Mouse (Mus musculus): Measurements from ENCODE around the gene Zfp740. TPM values are rescaled to one million over a fixed set of nuclear protein-coding genes. Genes with fewer than 3 reads are reported as not detected.

The Zfp740 gene
- polyA plus RNA-seq, 1 experiment from 2014 or later: 105 TPM

DNA sequence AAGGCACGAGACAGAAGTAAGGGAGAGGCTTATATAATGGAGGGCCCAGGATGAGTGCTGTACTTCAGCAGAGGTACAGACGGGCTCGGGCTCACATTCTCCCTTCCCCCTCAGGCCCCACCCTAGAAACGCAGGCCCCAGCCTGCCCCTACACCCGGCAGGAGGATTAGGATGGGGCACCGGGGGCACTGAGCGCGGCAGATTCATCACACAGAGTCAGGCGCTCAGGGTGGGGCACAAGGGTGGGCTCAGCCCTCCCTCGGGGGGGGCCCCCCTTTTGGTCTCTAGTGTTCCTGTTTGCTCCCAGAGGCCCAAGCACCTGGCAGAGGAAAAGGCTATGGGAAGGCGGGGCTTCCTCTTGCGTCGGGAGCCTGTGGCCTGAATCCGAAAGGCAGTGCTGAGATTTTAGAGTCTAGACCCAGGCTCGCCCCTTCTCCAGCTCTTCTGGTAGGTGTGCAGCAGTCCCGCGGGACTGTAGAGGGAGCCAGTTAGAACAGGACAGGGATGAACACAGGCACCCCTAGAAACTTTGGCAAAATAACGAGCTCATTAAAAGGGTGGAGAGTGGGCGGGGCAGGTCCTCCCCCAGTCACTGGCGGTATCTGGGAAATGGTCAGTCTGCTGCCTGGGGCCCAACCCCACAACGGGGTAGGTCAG lies 32.5 kb downstream of the Zfp740 start:
- Histone ChIP-seq H3K27ac (no peak overlapping the region), H3K4me3 (no peak overlapping the region), H3K9ac (0 out of 2 replicates have a peak overlapping the region, but pooled peaks have one; percentile 26), H3K27me3 (replicated peaks) (peaks cover 4% of the 10 kb centered on the region; the same call in 1 of the 2 replicates), H3K4me2 (replicated peaks) (peak overlapping the region; percentile 13; the same call in 1 of the 2 replicates), H3K9me3 (no peaks in the 10 kb centered on the region), H3K4me1 (no peaks in the 10 kb centered on the region; the same call in 1 of the 2 replicates), H3K36me3 (0 out of 2 replicates have a peak, but pooled peaks cover 4% of the 10 kb centered on the region)
- WGBS: 39% methylated on average over 21 of the region's 21 CpGs
- ATAC-seq (ENCODE audit: low FRiP score, low read depth): no peak

DNA sequence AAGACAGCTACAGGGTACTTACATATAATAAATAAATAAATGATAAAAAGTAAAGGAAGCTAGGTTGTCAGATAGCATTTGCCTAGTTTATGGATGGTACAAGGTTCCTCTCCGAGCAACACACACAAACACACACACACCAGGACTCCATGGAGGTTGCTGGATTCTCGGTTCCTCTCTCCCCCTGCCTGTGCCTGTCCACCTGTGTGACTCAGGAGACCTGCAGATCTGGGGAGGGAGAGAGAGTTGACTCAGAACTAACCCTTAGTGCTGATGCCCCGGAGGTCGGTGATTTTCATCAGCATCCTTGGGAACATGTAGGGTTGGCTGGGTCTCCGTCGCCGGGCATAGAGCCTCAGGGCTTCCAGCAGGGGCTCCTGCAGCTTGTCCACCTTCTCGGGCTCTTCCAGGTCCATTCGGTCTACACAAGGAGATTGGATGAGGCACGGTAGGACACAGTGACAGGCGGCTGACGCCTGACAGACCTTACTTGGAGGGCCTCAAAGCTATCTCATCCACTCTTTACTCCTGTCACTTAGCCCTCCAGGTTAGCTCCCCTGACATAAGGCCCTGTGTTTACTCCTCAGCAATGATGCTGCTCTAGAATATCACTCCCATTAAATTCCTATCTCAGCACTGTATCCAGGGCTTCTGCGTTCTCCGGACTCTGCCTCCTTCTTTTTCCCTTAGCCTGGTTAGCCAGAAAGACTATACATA lies 35.7 kb downstream of the Zfp740 start:
- no peaks in the 10 kb centered on the region for H3K9me3 ChIP-seq
- H3K27ac ChIP-seq: no peak overlapping the region
- peak; percentile 39; the same call in 1 of the 2 replicates for ATAC-seq (ENCODE audit: low FRiP score, low read depth)
- H3K9ac ChIP-seq: no peak overlapping the region
- WGBS: 90% methylated on average over 14 of the region's 14 CpGs
- 0 out of 2 replicates have a peak, but pooled peaks cover 4% of the 10 kb centered on the region for H3K36me3 ChIP-seq
- H3K4me3 ChIP-seq: no peak overlapping the region
- no peak overlapping the region for H3K4me2 ChIP-seq (replicated peaks)
- H3K27me3 ChIP-seq (replicated peaks): peaks cover 18% of the 10 kb centered on the region
- H3K4me1 ChIP-seq: peaks cover 9% of the 10 kb centered on the region

- H3K9ac ChIP-seq: no peak overlapping the region
- peak; percentile 86 for ATAC-seq (ENCODE audit: low FRiP score, low read depth)
Measured at GRCm38 (mm10) chr15:102239260-102239590, 36.2 kb downstream of the Zfp740 start.

DNA sequence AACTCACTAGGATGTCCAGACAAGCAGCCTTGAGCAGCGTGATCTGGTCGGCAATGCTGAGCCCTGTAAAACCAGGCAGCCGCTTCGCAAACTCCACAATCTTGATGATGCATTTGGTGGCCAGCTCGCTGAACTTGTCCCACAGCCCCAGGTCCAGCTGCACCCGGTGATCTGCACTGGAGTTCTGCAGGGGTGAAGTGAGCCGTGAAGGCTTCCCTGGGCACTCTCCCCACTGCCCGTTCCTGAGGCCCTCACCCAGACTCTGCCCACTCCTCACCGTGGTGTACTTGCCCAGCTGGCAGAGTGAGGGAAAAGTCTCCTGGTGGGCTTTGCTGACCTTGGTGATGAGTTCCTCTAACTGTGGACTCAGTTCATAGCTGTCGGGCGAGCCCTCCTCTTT lies 36.8 kb downstream of the Zfp740 start:
- Histone ChIP-seq H3K27me3 (replicated peaks) (peaks cover 28% of the 10 kb centered on the region), H3K4me1 (peaks cover 19% of the 10 kb centered on the region), H3K27ac (no peak overlapping the region), H3K36me3 (0 out of 2 replicates have a peak, but pooled peaks cover 4% of the 10 kb centered on the region), H3K9me3 (no peaks in the 10 kb centered on the region), H3K4me2 (replicated peaks) (no peak overlapping the region), H3K4me3 (no peak overlapping the region), H3K9ac (no peak overlapping the region)
- ATAC-seq (ENCODE audit: low FRiP score, low read depth): no peak
- WGBS: 78% methylated on average over 11 of the region's 11 CpGs

More at GRCm38 (mm10) chr15:102239260-102239590, 36.2 kb downstream of the Zfp740 start:
- H3K27ac ChIP-seq: no peak overlapping the region
- H3K4me1 ChIP-seq: peaks cover 15% of the 10 kb centered on the region
- no peak overlapping the region for H3K4me2 ChIP-seq (replicated peaks)
- WGBS: 15% methylated on average over 9 of the region's 9 CpGs
- no peak overlapping the region for H3K4me3 ChIP-seq
- 0 out of 2 replicates have a peak, but pooled peaks cover 4% of the 10 kb centered on the region for H3K36me3 ChIP-seq
- H3K27me3 ChIP-seq (replicated peaks): peaks cover 23% of the 10 kb centered on the region
- H3K9me3 ChIP-seq: no peaks in the 10 kb centered on the region

GRCm38 (mm10) chr15:102240607-102241006 lies 37.6 kb downstream of the Zfp740 start:
- H3K4me2 ChIP-seq (replicated peaks): no peak overlapping the region
- 81% methylated on average over 4 of the region's 4 CpGs for WGBS
- H3K9me3 ChIP-seq: no peaks in the 10 kb centered on the region
- H3K4me3 ChIP-seq: no peak overlapping the region
- H3K27me3 ChIP-seq (replicated peaks): peaks cover 35% of the 10 kb centered on the region
- H3K27ac ChIP-seq: no peak overlapping the region
- H3K4me1 ChIP-seq: peaks cover 26% of the 10 kb centered on the region
- no peak overlapping the region for H3K9ac ChIP-seq
- ATAC-seq (ENCODE audit: low FRiP score, low read depth): no peak
- H3K36me3 ChIP-seq: 0 out of 2 replicates have a peak, but pooled peaks cover 1% of the 10 kb centered on the region

GRCm38 (mm10) chr15:102242404-102243228 lies 39.6 kb downstream of the Zfp740 start:
- no peak for ATAC-seq (ENCODE audit: low FRiP score, low read depth)
- 25% methylated on average over 12 of the region's 12 CpGs for WGBS
- Histone ChIP-seq H3K9me3 (no peaks in the 10 kb centered on the region), H3K9ac (no peak overlapping the region), H3K4me2 (replicated peaks) (peak overlapping the region; percentile 44; the same call in 1 of the 2 replicates), H3K36me3 (no peaks in the 10 kb centered on the region), H3K4me3 (no peak overlapping the region), H3K27ac (no peak overlapping the region), H3K4me1 (peaks cover 40% of the 10 kb centered on the region), H3K27me3 (replicated peaks) (peaks cover 45% of the 10 kb centered on the region)

GRCm38 (mm10) chr15:102243229-102244190 lies 40.5 kb downstream of the Zfp740 start:
- H3K9ac ChIP-seq: peak overlapping the region; percentile 38; the same call in 1 of the 2 replicates
- 0 out of 2 replicates have a peak overlapping the region, but pooled peaks have one; percentile 7 for H3K4me3 ChIP-seq
- ATAC-seq (ENCODE audit: low FRiP score, low read depth): no peak
- no peaks in the 10 kb centered on the region for H3K9me3 ChIP-seq
- 9% methylated on average over 22 of the region's 22 CpGs for WGBS
- H3K27ac ChIP-seq: no peak overlapping the region
- H3K4me2 ChIP-seq (replicated peaks): peak overlapping the region; percentile 44
- no peaks in the 10 kb centered on the region for H3K36me3 ChIP-seq
- H3K27me3 ChIP-seq (replicated peaks): peaks cover 52% of the 10 kb centered on the region
- peaks cover 48% of the 10 kb centered on the region for H3K4me1 ChIP-seq

DNA sequence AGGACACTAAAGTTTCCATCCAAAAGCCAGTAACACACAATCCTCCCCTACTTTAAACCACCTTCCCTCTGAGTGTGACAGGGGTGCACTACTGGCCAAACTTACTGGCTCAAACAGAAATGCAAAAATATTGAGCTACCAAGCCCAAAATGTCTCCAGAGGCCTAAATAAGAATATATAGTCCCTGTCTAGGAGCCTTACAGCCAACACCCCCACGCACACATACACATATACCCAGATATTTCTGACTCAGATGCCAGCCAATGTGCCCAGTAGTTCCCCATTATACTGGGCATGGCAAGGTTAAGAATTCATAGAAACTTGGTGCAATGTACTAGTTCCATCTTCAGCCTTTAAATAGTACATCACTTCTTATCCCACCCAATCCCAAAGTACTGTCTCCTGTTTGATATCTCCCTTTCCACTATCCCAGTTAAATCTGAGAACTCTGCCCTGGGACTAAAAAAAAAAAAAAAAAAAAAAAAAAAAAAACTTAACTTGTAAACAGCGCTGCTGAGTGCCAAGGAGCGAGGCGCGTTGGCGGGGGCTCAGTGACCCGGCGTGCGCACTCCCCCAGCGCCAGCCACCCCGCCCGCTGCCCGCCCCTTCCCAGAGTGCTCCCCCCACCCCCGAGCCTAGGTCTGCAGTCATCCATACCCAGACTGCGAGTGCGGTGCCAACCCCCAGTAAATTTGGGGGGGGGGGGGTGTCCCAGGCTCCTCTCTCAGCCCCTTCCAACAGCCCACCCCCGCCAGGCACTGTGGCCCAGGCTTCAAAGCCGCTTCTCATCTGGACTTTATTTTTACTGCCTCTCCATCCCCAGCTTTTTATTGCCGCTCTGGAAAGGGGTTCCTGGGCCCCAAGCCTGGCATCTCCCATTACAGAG lies 41.5 kb downstream of the Zfp740 start:
- Histone ChIP-seq H3K27me3 (replicated peaks) (peaks cover 57% of the 10 kb centered on the region), H3K9ac (0 out of 2 replicates have a peak overlapping the region, but pooled peaks have one; percentile 61)
- ATAC-seq (ENCODE audit: low FRiP score, low read depth): no peak

DNA sequence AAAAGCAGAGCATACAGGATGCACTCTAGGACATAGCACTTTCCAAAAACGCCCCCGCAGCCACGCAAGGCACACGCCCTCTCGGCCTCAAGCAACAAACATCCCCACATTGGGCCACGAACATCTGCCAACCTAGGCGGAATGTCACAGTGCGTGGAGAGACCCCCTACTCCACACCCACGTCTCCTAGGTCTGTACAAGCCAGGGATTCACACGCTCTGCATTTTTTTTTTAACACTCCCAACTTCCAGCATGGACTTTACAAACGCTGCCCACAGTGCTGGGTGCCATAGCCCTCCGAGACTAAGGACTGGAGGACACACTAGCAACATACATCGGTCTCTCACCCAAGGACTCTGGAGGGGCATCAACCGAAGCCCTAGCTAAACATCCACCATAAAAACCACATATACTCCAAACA lies 42.4 kb downstream of the Zfp740 start:
- 3% methylated on average over 14 of the region's 14 CpGs for WGBS
- ATAC-seq (ENCODE audit: low FRiP score, low read depth): no peak
- Histone ChIP-seq H3K36me3 (no peaks in the 10 kb centered on the region), H3K27me3 (replicated peaks) (peaks cover 54% of the 10 kb centered on the region), H3K4me1 (peaks cover 61% of the 10 kb centered on the region), H3K4me2 (replicated peaks) (peak overlapping the region; percentile 97), H3K9me3 (no peaks in the 10 kb centered on the region), H3K4me3 (peak overlapping the region; percentile 56), H3K9ac (peak overlapping the region; percentile 61), H3K27ac (no peak overlapping the region)

More for the DNA sequence above, 41.5 kb downstream of the Zfp740 start:
- H3K4me1 ChIP-seq: peaks cover 55% of the 10 kb centered on the region
- H3K9me3 ChIP-seq: no peaks in the 10 kb centered on the region
- H3K4me2 ChIP-seq (replicated peaks): peak overlapping the region; percentile 97
- no peaks in the 10 kb centered on the region for H3K36me3 ChIP-seq
- 6% methylated on average over 19 of the region's 19 CpGs for WGBS
- no peak overlapping the region for H3K27ac ChIP-seq
- peak overlapping the region; percentile 56 for H3K4me3 ChIP-seq

GRCm38 (mm10) chr15:102245891-102246741 lies 43.1 kb downstream of the Zfp740 start:
- ATAC-seq (ENCODE audit: low FRiP score, low read depth): peak; percentile 76
- Histone ChIP-seq H3K27ac (peak overlapping the region; percentile 59), H3K36me3 (no peaks in the 10 kb centered on the region), H3K27me3 (replicated peaks) (peaks cover 54% of the 10 kb centered on the region), H3K4me1 (peaks cover 61% of the 10 kb centered on the region), H3K9me3 (no peaks in the 10 kb centered on the region), H3K4me2 (replicated peaks) (peak overlapping the region; percentile 97), H3K4me3 (peak overlapping the region; percentile 56), H3K9ac (peak overlapping the region; percentile 61)
- WGBS: under 1% methylated on average over 41 of the region's 44 CpGs
